Mouse (Mus musculus) kidney, adult 11 months (tissue): ENCODE measurements around the gene D1Pas1.

Source experiments
- DNase-seq: peaks from one replicate; pipeline ENCODE4 v3.0.0; 2022

D1Pas1 gene

GRCm38 (mm10) chr1:186967201-186967812 is at the start of gene D1Pas1:
TSS of gene D1Pas1 (plus strand) at chr1:186967416.
- no peak for DNase-seq

GRCm38 (mm10) chr1:186922489-186923370 is 44.5 kb upstream of the D1Pas1 start:
- DNase-seq: no peak

- DNase-seq: no peak
Measured at GRCm38 (mm10) chr1:186924027-186924426, 43.2 kb upstream of the D1Pas1 start.

- DNase-seq: no peak
Measured at GRCm38 (mm10) chr1:186925411-186925810, 41.8 kb upstream of the D1Pas1 start.

- no peak for DNase-seq
Measured at GRCm38 (mm10) chr1:186926316-186926949, 40.8 kb upstream of the D1Pas1 start.

GRCm38 (mm10) chr1:186926950-186927316 is 40.3 kb upstream of the D1Pas1 start:
- DNase-seq: no peak

GRCm38 (mm10) chr1:186927494-186927893 is 39.7 kb upstream of the D1Pas1 start:
- DNase-seq: no peak

GRCm38 (mm10) chr1:186930160-186930887 is 36.9 kb upstream of the D1Pas1 start:
- no peak for DNase-seq

GRCm38 (mm10) chr1:186930888-186931233 is 36.4 kb upstream of the D1Pas1 start:
- no peak for DNase-seq

GRCm38 (mm10) chr1:186934205-186934604 is 33.0 kb upstream of the D1Pas1 start:
- DNase-seq: no peak

- no peak for DNase-seq
Measured at GRCm38 (mm10) chr1:186952381-186952780, 14.8 kb upstream of the D1Pas1 start.

- DNase-seq: no peak
Measured at GRCm38 (mm10) chr1:186954591-186954990, 12.6 kb upstream of the D1Pas1 start.

- DNase-seq: no peak
Measured at GRCm38 (mm10) chr1:186959380-186959779, 7.8 kb upstream of the D1Pas1 start.

GRCm38 (mm10) chr1:186964143-186964875 is 2.9 kb upstream of the D1Pas1 start:
- DNase-seq: no peak

- no peak for DNase-seq
Measured at GRCm38 (mm10) chr1:186967926-186968325, 710 bp downstream of the D1Pas1 start.

- DNase-seq: no peak
Measured at GRCm38 (mm10) chr1:186976937-186977540, 9.8 kb downstream of the D1Pas1 start.

GRCm38 (mm10) chr1:186977801-186978200 is 10.6 kb downstream of the D1Pas1 start:
- DNase-seq: no peak

GRCm38 (mm10) chr1:186979465-186979864 is 12.2 kb downstream of the D1Pas1 start:
- DNase-seq: no peak

GRCm38 (mm10) chr1:186980503-186980902 is 13.3 kb downstream of the D1Pas1 start:
- no peak for DNase-seq

- no peak for DNase-seq
Measured at GRCm38 (mm10) chr1:186985131-186985530, 17.9 kb downstream of the D1Pas1 start.

GRCm38 (mm10) chr1:186986086-186986485 is 18.9 kb downstream of the D1Pas1 start:
- no peak for DNase-seq

GRCm38 (mm10) chr1:186986506-186986905 is 19.3 kb downstream of the D1Pas1 start:
- no peak for DNase-seq
